Mouse (Mus musculus): ENCODE data around the gene Tmc2. TPM values are rescaled to one million over a fixed set of nuclear protein-coding genes. Genes with fewer than 3 reads are reported as not detected.

Tmc2 gene
- polyA plus RNA-seq, 1 experiment from 2014 or later = not detected

DNA sequence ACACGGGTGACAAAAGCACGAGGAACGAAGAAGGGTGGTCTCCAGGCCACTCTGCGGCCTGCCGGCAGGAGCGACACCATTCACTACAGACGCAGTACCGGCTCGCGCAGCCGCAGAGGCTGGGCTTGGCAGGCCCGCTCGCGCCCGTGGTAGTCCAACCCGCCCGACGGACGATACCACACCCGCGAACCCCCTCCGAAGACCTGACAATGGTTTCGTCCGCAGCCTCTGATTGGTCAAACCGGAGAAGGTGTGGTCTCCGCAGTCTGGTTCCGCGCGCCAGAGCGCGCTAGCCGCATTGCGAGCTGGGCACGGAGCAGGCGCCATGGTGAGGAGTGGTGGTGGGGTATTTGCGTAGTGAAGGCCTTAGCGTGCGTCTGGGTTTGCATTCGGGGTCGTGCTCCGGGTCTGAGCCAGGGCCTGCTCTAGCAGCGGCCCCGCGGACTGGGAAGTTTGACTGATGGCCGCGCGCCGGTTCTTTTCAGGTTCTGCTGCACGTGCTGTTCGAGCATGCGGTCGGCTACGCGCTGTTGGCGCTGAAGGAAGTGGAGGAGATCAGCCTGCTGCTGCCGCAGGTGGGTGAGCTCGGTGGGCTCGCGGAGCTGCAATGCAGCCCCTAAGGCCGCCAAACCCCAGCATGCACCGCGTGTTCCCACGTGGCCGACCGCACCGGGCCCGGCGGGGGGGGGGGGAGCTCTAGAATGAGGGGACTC, 79.3 kb downstream of the Tmc2 start, which contains the start of gene Nop56:
Gene Nop56 (plus strand): TSS at position 282 of the 713 bp plus-strand sequence.
- Histone ChIP-seq H3K27me3 (ENCODE audit: insufficient read depth, low read length) (no peaks in the 10 kb centered on the region), H3K4me1 (ENCODE audit: insufficient read depth) (peaks cover 10% of the 10 kb centered on the region; the same call in 1 of the 2 replicates), H3K27ac (ENCODE audit: low read depth) (peak within 1 kb of the TSS; percentile 94), H3K9me3 (ENCODE audit: low read depth, low read length) (no peaks in the 10 kb centered on the region), H3K9ac (peak within 1 kb of the TSS; percentile 89), H3K36me3 (ENCODE audit: insufficient read depth) (peaks cover 42% of the 10 kb centered on the region), H3K4me3 (ENCODE audit: low read depth, low read length) (peak within 1 kb of the TSS; percentile 88), H3K4me2 (peak within 1 kb of the TSS; percentile 77)
- DNase-seq (peak; percentile 99), ATAC-seq (ENCODE audit: insufficient read depth) (peak; percentile 98)
- TF ChIP-seq CTCF (IDR thresholded peaks at IDR 0.05; ENCODE audit: low read depth) = no peak
- WGBS = under 1% methylated on average over 68 of the region's 68 CpGs

DNA sequence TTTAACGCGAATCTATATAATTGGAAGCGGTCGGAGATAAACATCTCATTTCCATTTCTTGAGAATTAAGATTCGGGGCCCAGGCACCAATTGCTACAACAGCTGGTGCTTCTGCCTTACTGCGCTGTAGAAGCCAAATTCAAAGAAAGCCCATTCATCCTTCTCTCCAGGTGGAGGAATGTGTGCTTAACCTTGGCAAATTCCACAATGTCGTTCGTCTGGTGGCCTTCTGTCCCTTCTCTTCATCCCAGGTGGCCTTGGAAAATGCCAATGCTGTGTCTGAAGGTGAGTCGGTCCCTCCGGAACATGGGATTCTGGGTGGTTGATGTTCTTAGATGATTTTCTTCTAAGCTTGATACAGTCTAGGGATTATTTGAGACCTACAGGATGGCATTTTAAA, 79.9 kb downstream of the Tmc2 start:
- peak overlapping the region; percentile 94 for H3K27ac ChIP-seq (ENCODE audit: low read depth)

DNA sequence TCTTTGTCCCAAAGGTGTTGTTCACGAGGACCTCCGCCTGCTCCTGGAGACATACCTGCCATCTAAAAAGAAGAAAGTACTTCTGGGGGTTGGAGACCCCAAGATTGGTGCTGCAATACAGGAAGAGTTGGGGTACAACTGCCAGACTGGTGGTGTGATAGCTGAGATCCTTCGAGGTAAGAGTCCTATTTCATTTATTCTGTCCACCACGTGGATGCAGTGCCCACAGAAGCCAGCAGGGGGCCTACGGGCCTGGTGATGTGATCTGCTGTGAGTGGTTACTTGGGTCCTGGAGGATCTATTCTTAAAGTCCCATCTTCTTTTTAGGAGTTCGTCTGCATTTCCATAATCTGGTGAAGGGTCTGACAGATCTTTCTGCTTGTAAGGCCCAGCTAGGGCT, 80.7 kb downstream of the Tmc2 start:
- 37% methylated on average over 6 of the region's 6 CpGs for WGBS
- Histone ChIP-seq H3K4me2 (peak overlapping the region; percentile 77), H3K9ac (peak overlapping the region; percentile 89; the same call in 1 of the 2 replicates), H3K4me1 (ENCODE audit: insufficient read depth) (peaks cover 10% of the 10 kb centered on the region; the same call in 1 of the 2 replicates), H3K27me3 (ENCODE audit: insufficient read depth, low read length) (no peaks in the 10 kb centered on the region), H3K36me3 (ENCODE audit: insufficient read depth) (peaks cover 55% of the 10 kb centered on the region), H3K4me3 (ENCODE audit: low read depth, low read length) (peak overlapping the region; percentile 88), H3K9me3 (ENCODE audit: low read depth, low read length) (no peaks in the 10 kb centered on the region), H3K27ac (ENCODE audit: low read depth) (no peak overlapping the region)
- ATAC-seq (ENCODE audit: insufficient read depth) = no peak
- peak; percentile 83 for DNase-seq
- peak; percentile 80 for TF ChIP-seq CTCF (IDR thresholded peaks at IDR 0.05; ENCODE audit: low read depth)

More for the DNA sequence above, 79.9 kb downstream of the Tmc2 start:
- Histone ChIP-seq H3K4me1 (ENCODE audit: insufficient read depth) (peaks cover 10% of the 10 kb centered on the region; the same call in 1 of the 2 replicates), H3K27me3 (ENCODE audit: insufficient read depth, low read length) (no peaks in the 10 kb centered on the region), H3K36me3 (ENCODE audit: insufficient read depth) (peaks cover 47% of the 10 kb centered on the region), H3K9me3 (ENCODE audit: low read depth, low read length) (no peaks in the 10 kb centered on the region), H3K4me3 (ENCODE audit: low read depth, low read length) (peak overlapping the region; percentile 88), H3K4me2 (peak overlapping the region; percentile 77), H3K9ac (peak overlapping the region; percentile 89)
- WGBS = under 1% methylated on average over 10 of the region's 10 CpGs
- DNase-seq (no peak), ATAC-seq (ENCODE audit: insufficient read depth) (no peak)
- TF ChIP-seq CTCF (IDR thresholded peaks at IDR 0.05; ENCODE audit: low read depth) = no peak

DNA sequence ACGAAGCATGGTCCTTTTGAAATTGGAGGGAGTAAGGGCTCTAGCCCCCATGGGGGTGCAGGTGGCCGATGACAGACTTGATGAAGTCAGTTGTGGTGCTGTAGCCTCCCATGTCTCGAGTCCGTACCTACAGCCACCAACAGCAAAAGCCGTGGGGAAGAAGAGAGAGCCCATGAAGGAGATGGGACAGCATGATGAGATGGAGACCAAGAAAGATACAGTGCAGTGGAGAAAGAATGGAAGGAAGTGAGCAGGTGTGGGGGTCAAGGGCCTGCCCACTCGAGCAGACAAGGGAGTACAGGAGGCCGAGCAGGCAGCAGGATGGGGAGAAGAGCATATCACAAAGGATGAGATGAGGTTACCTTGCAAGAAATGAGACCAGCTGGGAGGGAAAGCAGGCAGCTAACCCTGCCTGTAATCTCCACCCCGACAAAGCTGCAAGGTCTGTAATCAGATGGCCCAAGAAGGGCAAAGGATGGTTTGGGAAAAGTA, 84.7 kb downstream of the Tmc2 start:
- Histone ChIP-seq H3K27ac (ENCODE audit: low read depth) (no peak overlapping the region), H3K36me3 (ENCODE audit: insufficient read depth) (peaks cover 70% of the 10 kb centered on the region), H3K4me1 (ENCODE audit: insufficient read depth) (peaks cover 12% of the 10 kb centered on the region; the same call in 1 of the 2 replicates), H3K4me2 (no peak overlapping the region), H3K4me3 (ENCODE audit: low read depth, low read length) (no peak overlapping the region), H3K9me3 (ENCODE audit: low read depth, low read length) (no peaks in the 10 kb centered on the region), H3K27me3 (ENCODE audit: insufficient read depth, low read length) (no peaks in the 10 kb centered on the region), H3K9ac (no peak overlapping the region)
- no peak for ATAC-seq (ENCODE audit: insufficient read depth)
- no peak for DNase-seq
- TF ChIP-seq CTCF (IDR thresholded peaks at IDR 0.05; ENCODE audit: low read depth) = no peak
- WGBS = 38% methylated on average over 8 of the region's 8 CpGs

DNA sequence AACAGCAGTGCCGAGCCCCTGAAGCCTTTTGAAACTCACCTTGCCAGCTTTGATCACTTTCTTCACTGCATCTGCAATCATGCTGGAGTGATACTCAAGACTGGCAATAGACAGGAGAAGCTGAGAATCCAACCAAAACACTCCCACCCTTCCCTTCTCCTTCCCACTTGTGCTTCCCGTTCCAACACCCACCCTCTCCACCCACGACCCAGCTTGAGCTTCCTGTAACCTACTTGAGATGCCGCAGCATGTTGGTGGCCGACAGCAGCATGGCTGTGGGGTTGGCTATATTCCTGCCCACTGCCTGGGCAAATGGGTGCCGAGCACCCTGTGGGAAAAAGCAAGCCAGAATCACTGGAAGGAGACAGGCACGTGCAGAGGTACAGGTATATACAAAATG, 85.2 kb downstream of the Tmc2 start:
- H3K27ac ChIP-seq (ENCODE audit: low read depth) = no peak overlapping the region
- ATAC-seq (ENCODE audit: insufficient read depth) (no peak), DNase-seq (no peak)
- H3K9me3 ChIP-seq (ENCODE audit: low read depth, low read length) = no peaks in the 10 kb centered on the region
- H3K4me3 ChIP-seq (ENCODE audit: low read depth, low read length) = no peak overlapping the region
- peaks cover 12% of the 10 kb centered on the region; the same call in 1 of the 2 replicates for H3K4me1 ChIP-seq (ENCODE audit: insufficient read depth)
- no peak overlapping the region for H3K4me2 ChIP-seq
- H3K36me3 ChIP-seq (ENCODE audit: insufficient read depth) = peaks cover 67% of the 10 kb centered on the region
- 49% methylated on average over 7 of the region's 7 CpGs for WGBS
- TF ChIP-seq CTCF (IDR thresholded peaks at IDR 0.05; ENCODE audit: low read depth) = no peak
- no peaks in the 10 kb centered on the region for H3K27me3 ChIP-seq (ENCODE audit: insufficient read depth, low read length)
- no peak overlapping the region for H3K9ac ChIP-seq

DNA sequence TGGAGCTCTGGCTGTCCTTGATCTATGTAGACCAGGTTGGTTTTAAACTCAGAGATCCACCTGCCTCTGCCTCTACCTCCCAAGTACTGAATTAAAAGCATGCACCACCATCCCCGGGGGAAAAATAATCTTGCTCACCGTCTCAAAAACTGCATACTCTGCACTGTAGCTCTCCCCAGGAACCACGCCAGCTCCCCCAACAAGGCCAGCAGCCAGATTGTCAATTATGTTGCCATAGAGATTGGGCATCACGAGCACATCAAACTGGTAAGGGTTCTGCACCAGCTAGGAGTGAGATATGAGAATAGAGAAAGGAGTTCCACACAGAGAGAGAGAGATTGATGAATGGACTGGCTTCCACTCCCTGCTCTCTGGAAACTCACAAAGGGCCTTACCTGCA, 85.8 kb downstream of the Tmc2 start:
- peaks cover 61% of the 10 kb centered on the region for H3K36me3 ChIP-seq (ENCODE audit: insufficient read depth)
- TF ChIP-seq CTCF (IDR thresholded peaks at IDR 0.05; ENCODE audit: low read depth) = no peak
- 69% methylated on average over 4 of the region's 4 CpGs for WGBS

More for the DNA sequence above, 85.8 kb downstream of the Tmc2 start:
- Histone ChIP-seq H3K9me3 (ENCODE audit: low read depth, low read length) (no peaks in the 10 kb centered on the region), H3K27ac (ENCODE audit: low read depth) (no peak overlapping the region), H3K4me1 (ENCODE audit: insufficient read depth) (peaks cover 7% of the 10 kb centered on the region; the same call in 1 of the 2 replicates), H3K4me2 (no peak overlapping the region), H3K9ac (no peak overlapping the region), H3K27me3 (ENCODE audit: insufficient read depth, low read length) (no peaks in the 10 kb centered on the region), H3K4me3 (ENCODE audit: low read depth, low read length) (no peak overlapping the region)
- DNase-seq (no peak), ATAC-seq (ENCODE audit: insufficient read depth) (no peak)
